Mouse (Mus musculus) heart, postnatal 0 days (tissue): Measurements from ENCODE around the gene Bbof1.

ENCODE experiments used
- CTCF ChIP-seq: IDR thresholded peaks from 2 replicates; pipeline ENCODE4 v1.5.1; 2016; ENCODE audit warnings: antibody characterized with exemption, control low read depth, low read depth
- EP300 ChIP-seq: IDR thresholded peaks from 2 replicates; pipeline ENCODE4 v1.6.1; 2016; ENCODE audit warnings: antibody characterized with exemption, low read depth

DNA sequence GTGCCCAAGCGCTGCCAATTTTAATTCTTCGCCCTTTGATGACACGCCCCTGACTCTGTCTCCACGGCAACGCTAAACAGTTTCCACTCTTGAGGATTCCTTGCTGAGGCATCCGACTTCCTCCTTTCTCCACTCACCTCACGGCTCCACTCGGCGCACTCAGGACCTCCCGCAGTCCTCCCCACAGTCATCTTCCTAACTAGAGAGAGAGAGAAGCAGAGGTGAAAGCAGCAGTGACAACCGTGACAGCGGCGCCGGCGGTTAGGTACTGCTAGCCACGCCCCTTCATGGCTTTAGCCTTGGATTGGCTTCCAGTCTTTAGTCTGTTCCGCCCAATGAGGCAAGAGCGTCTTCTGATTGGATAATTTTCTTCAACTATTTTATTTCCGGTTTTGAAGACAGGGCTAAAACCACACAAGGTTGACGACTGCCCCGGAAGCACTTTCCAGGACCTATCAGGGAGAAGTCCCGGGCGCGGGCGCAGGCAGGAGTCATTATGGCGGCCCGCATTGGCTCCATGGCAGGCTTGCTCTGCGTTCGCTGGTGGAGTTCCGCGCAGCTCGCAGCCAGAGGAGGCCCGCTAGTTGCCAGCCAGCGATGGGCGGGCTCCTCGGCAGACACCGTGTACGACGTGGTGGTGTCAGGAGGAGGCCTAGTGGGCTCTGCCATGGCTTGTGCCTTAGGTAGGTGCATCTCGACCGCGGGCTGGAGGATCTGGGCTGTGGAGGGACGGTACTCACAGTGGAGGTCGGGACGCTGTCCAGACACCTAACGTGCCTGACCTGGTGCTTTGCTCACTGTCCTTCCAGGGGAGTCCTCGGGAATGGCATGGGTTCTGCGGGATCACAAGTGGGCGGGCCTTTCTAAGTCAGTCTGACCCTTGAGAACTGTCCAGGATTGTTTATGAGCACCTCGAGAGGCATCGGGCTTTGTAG, 47.0 kb upstream of the Bbof1 start, which contains the start of the genes Coq6 and Fam161b:
- TF ChIP-seq CTCF (no peak), EP300 (no peak)
